Mouse (Mus musculus) gastrocnemius, postnatal 25 days (tissue): Measurements from ENCODE around the gene Smim20. TPM values are rescaled to one million over a fixed set of nuclear protein-coding genes. Genes with fewer than 3 reads are reported as not detected.
A peak's percentile ranks its signal among the peaks of the same experiment; 100 is the strongest.

ENCODE experiments used
- DNase-seq: peaks from one replicate; pipeline ENCODE4 v3.0.0; 2022
- long read RNA-seq, 2 experiments: library from polyadenylated mRNA; stranded (forward); transcript quantifications; one replicate each; pipeline ENCODE4 v2.0.0; 2021
- total RNA-seq, 2 experiments: library from RNA; stranded (reverse); gene quantifications; 1 replicate in 1 of 2; 2 replicates in 1 of 2; pipeline ENCODE4 v1.2.3; 2021

The Smim20 gene
- total RNA-seq, result 10 to 100 TPM; 60.7 to 61.1 TPM
- long read RNA-seq, experiment 1, transcript Smim20-201 (3 exons, 922 nt), result major isoform, 95 of 100 reads
- long read RNA-seq, experiment 1, partial matches to known transcripts, result 0 of 100 reads
- long read RNA-seq, experiment 1, other reads (novel, unspliced or antisense), result 3 of 100 reads
- long read RNA-seq, experiment 2, transcript Smim20-201 (3 exons, 922 nt), result major isoform, 105 of 112 reads
- long read RNA-seq, experiment 2, partial matches to known transcripts, result 0 of 112 reads
- long read RNA-seq, experiment 2, other reads (novel, unspliced or antisense), result 7 of 112 reads

GRCm38 (mm10) chr5:53266931-53267853, at the start of gene Smim20:
TSS of gene Smim20 (plus strand) at chr5:53267083.
- DNase-seq, result peak; percentile 80

- no peak for DNase-seq
These were observed 41.4 kb upstream of the Smim20 start for GRCm38 (mm10) chr5:53225434-53225833.

GRCm38 (mm10) chr5:53230560-53230959, 36.3 kb upstream of the Smim20 start:
- DNase-seq, result no peak

GRCm38 (mm10) chr5:53235551-53235950, 31.3 kb upstream of the Smim20 start:
- DNase-seq, result no peak

GRCm38 (mm10) chr5:53236136-53236535, 30.7 kb upstream of the Smim20 start:
- DNase-seq, result peak; percentile 18

DNA sequence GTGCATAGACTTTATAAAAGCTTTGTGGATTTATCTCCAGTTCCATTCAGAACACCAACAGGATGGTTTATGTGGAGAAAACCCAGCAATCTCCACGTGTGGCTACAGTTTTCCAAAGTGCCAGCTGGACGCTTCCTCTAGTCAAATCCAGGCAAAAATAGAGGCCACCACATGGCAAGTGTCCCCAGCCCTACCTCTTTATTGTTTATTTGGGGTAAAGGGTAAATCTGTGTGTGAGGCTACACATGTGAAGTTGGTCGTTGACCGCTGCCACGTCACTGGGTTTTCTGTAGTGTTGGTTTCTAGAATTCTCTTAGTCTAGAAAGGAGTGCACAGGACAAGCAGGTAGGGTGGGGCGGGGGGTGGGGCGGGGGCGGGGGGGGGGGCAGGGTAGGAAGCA, 30.1 kb upstream of the Smim20 start:
- DNase-seq, result no peak

DNA sequence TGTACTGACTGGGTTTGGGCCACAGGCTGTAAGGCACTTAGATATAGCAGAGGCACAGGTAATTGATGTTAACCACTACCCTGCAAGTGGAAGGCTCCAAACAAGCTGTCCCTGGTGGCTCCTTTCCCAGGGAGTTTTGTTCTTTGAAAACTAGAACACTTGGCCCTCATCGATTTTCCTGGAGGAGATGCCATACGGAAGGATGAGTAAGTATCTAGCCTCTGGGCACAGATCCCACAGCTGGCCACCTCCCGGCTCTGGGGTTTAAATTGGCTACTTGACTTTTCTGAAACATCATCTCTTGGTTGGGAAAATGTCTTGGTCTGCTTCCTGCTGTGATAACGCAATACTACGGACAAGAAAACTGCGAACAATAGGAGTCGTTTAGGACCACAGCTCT, 28.1 kb upstream of the Smim20 start:
- peak; percentile 36 for DNase-seq

DNA sequence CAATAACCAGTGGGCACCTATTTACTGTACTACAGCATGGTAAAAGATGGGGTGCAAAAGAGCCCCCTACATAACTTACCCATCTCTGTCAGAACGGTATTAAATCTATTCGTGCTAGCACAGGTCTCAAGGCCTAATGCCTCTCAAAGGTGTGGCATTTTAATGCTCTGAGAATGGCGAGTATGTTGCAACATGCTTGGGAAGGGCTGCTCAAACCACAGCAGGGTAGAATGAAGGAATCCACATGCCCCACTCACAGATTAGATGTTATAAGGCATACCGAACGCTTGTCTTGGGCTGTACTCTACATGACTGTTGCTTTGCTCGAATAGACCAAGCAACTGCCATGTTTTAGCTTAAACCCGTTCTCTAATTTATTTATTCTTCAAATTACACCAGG, 27.7 kb upstream of the Smim20 start:
- no peak for DNase-seq

- DNase-seq, result no peak
These were observed 26.9 kb upstream of the Smim20 start for GRCm38 (mm10) chr5:53239831-53240440.

GRCm38 (mm10) chr5:53241109-53241508, 25.8 kb upstream of the Smim20 start:
- no peak for DNase-seq

DNA sequence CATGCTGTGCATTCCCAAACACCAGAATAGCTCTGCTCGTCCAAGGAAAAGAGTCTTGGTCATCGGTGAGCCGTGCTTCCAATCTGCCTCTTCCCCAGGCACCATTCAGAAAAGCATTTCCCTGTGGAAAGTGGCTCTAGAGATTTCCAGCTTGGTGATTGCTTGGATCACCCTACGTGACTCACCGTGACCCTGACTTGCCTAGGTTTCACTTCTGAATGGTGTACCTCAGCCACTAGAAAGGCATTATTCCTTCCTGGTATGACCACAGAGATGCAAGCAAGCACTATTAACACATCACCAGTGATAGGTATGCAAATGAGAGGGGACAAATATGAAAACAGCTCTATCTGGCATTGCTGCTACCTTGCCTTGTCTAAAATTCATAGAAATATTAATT, 24.9 kb upstream of the Smim20 start:
- DNase-seq, result no peak

GRCm38 (mm10) chr5:53242865-53243499, 23.9 kb upstream of the Smim20 start:
- DNase-seq, result no peak

DNA sequence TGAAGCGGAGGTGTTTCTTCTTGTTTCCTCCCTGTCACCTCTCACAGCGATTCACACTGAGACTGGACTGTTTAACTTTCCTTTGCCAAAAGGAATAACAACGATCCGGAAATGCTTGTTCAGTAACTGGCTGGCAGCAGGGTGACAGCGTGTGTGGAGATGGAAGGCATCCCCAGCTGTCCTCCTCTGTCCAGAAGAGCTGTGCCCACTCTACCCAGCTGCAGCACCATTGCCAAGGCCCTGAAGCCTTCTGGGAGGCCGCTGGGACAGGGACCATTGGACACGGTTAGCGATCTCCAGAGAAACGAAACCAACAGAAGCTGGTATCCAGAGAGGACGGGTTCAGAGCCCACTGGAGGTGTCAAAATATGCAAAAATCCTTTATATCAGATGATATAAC, 22.9 kb upstream of the Smim20 start:
- DNase-seq, result peak; percentile 22

DNA sequence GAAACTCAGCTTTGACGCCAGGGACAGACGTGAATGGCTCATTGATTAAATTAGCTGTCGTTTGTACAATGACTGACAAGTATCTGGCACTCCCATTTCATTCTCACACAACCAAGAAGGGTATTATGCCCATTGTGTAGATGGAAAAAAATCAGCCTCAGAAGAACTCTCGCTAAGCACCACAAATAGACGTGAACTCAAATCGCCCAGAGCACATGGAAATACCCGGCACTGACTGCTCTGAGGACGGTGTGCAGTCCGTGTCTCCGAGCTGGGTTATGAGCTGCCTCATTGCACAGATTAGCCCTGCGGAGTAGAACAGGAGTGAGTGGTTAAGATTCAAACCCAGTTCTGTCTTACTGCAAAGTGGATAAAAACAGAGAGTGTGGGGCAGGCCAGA, 18.4 kb upstream of the Smim20 start:
- DNase-seq, result no peak

DNA sequence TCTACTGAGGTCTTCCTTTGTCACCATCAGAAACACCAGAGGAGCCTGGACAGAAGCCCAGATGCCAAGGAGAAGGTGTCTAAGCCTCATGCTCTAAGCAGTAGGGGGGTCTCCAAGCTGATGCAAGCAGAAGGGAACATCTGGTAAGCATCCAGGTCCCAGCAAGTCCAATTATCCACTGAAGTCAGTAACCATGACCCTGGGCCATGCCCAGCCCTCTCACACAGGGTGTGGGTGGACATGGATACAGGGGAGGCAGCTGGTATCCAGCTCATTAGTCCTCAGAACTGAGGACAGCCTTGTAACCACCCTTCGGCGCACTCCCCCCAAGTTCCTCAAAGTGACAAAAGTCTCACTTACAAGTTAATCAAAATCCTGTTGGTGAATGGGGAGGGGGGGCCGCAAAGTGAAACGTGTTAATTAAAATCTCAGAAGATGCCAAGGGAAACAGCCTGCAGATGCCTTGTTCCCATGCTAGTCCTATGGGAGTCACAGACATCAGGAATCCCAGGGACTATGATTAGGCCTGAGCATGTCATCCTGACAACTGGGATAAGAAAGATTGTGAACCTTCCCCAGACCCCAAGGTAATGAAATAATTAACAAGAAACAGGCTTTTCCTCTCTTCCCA, 17.3 kb upstream of the Smim20 start:
- DNase-seq, result no peak

DNA sequence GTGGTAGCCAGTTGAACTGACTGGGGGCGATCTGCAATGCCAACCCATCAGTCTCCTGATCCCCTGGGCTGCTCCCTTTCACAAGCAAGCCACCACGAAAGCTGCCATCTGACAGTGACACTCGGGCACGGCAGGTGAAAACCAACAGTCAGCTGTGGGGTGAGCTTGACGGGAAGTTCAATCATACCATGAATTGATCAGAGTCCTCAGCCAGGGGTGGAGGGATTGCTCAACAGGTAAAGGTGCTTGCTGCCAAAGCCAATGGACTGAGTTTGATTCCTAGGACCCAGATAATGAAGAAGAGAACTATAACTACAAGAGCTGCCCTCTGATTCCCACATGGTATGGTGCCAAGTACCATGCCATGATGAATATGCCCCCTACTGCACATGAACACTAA, 12.7 kb upstream of the Smim20 start:
- DNase-seq, result no peak

DNA sequence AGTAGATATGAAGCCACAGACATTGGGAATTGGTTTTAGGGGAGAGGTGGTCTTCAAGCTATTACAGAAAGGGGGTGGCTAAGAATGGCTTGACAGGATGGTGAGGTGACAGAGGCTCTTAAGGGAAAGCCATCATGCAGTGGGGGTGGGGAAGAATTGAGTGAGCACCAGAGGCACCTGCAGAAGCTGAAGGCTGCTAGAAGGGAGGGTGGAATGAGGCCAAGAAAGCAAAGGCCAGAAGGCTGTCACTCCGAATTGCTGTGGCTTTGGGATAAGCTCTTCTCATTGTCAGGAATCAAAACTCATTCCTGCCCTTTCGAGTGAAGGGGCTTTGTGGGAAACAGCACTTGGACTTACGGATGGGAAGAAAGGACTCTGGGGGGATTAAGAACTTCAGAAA, 12.1 kb upstream of the Smim20 start:
- no peak for DNase-seq

DNA sequence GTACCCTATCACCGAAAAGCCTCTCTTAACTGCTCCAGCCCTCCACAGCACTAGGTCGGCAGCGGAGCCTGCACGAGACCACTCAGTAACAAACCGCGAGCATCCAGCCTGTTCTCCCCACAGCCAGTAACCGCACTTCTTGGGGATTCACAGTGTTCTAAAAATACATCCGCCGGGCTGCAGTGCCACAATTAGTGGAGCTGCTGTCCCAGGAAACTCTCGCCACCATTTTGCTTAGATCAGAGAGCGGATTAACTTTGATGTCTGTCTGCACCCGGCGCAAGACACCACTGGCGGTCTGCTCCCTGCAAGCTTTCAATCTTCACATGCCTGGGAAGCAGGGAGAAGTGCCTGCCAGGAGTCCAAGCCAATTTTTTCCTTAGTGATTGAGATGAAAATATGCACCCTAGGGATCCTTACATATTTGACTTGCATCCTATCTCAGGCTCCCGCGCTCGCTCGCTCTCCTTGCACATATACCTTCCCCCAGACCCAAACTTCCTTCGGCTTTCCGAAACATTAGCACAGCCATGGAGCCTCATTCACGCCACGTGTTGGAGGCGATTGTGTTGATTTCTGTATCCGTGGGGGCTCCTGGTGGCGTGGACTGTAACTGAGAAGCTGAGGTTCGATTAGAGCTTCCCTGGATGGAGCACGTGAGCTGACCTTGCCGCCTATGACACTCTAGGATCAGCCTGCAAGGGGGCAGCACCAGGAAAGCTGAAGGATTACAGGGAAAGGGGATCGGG, 8.7 kb upstream of the Smim20 start:
- DNase-seq, result no peak

DNA sequence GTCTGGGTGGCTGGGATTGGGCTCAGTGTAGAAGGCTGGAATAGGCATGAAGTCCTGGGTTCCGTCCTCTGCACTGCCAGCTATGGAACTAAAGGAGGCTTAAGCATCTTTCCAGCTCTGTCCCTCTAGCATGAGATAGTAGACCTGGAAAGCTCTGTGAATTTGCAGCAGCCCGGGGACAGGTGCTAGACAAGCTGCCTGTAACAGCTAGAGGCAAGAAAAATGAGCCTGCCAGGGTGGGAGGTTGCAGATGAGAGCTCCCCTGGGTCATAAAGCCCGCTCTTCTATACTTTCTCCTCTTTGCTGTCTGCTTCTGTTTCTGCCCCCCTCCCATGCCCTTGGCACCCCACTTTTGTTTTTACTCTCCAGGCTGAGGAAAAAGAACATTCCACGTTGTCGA, 7.0 kb upstream of the Smim20 start:
- peak; percentile 32 for DNase-seq

DNA sequence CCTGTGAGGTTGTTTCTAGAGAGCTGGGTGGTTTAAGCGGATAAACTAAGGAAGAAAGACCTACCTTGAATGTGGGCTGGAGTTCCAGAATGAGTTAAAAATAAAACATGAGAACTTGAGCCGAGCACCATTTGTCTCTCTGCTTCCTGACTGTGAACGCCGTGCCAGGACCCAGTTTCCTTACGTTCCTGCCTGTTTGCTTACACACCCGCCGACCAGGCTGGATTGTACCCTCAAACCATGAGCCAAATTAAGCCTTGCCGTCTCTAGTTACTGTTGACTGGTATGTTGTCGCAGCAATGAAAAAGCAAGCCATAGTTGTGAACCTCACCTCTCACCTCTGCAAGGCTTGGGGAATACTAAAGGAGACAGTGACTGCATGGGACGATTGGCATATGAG, 4.9 kb upstream of the Smim20 start:
- peak; percentile 49 for DNase-seq

GRCm38 (mm10) chr5:53264061-53264460, 2.8 kb upstream of the Smim20 start:
- no peak for DNase-seq
